Mouse (Mus musculus) layer of hippocampus, postnatal 25 days (tissue): Measurements from ENCODE around the gene Pdgfb. TPM values are rescaled to one million over a fixed set of nuclear protein-coding genes. Genes with fewer than 3 reads are reported as not detected.

ENCODE experiments used
- DNase-seq, 2 experiments: peaks; one replicate each; pipeline ENCODE4 v3.0.0; 2022; ENCODE audit warnings: mixed read lengths in 2 of 2, low spot score in 1 of 2; ENCODE audit errors: extremely low spot score in 1 of 2
- total RNA-seq, 2 experiments: library from RNA; stranded (reverse); gene quantifications; 2 replicates each; pipeline ENCODE4 v1.2.3; 2021

The Pdgfb gene
- total RNA-seq, 2 experiments from 2014 or later: 28.9 to 33.6 TPM

GRCm38 (mm10) chr15:80011778-80012526, 2.8 kb downstream of the Pdgfb start:
- peak; percentile 73 to 75 for DNase-seq

GRCm38 (mm10) chr15:80011194-80011593, 3.6 kb downstream of the Pdgfb start:
- DNase-seq: no peak

- peak in 1 of 2 experiments; percentile 53 for DNase-seq
Observed at GRCm38 (mm10) chr15:80010182-80010558, 4.6 kb downstream of the Pdgfb start.

GRCm38 (mm10) chr15:80009421-80010181, 5.2 kb downstream of the Pdgfb start:
- DNase-seq: no peak

GRCm38 (mm10) chr15:80008461-80008860, 6.3 kb downstream of the Pdgfb start:
- DNase-seq: no peak

GRCm38 (mm10) chr15:80006156-80006555, 8.6 kb downstream of the Pdgfb start:
- no peak for DNase-seq

GRCm38 (mm10) chr15:80005436-80005835, 9.3 kb downstream of the Pdgfb start:
- no peak for DNase-seq

GRCm38 (mm10) chr15:80004644-80005340, 10.0 kb downstream of the Pdgfb start:
- no peak for DNase-seq

- DNase-seq: no peak
Observed at GRCm38 (mm10) chr15:80003581-80003980, 11.2 kb downstream of the Pdgfb start.

GRCm38 (mm10) chr15:80001601-80002000, 13.2 kb downstream of the Pdgfb start:
- DNase-seq: no peak

- DNase-seq: no peak
Observed at GRCm38 (mm10) chr15:80000694-80001093, 14.1 kb downstream of the Pdgfb start.

- no peak for DNase-seq
Observed at GRCm38 (mm10) chr15:79997988-79998387, 16.8 kb downstream of the Pdgfb start.

GRCm38 (mm10) chr15:79996781-79997180, 18.0 kb downstream of the Pdgfb start:
- no peak for DNase-seq

GRCm38 (mm10) chr15:79995552-79995951, 19.2 kb downstream of the Pdgfb start:
- peak in 1 of 2 experiments; percentile 41 for DNase-seq

GRCm38 (mm10) chr15:79994566-79994965, 20.2 kb downstream of the Pdgfb start:
- no peak for DNase-seq

GRCm38 (mm10) chr15:79986182-79986581, 28.6 kb downstream of the Pdgfb start:
- DNase-seq: no peak

- DNase-seq: no peak
Observed at GRCm38 (mm10) chr15:79985471-79985870, 29.3 kb downstream of the Pdgfb start.

- no peak for DNase-seq
Observed at GRCm38 (mm10) chr15:79984152-79984551, 30.6 kb downstream of the Pdgfb start.

GRCm38 (mm10) chr15:79980716-79981115, 34.1 kb downstream of the Pdgfb start:
- no peak for DNase-seq

GRCm38 (mm10) chr15:79972186-79972585, 42.6 kb downstream of the Pdgfb start:
- DNase-seq: no peak

GRCm38 (mm10) chr15:79970940-79971339, 43.8 kb downstream of the Pdgfb start, which contains the start of gene Cbx7:
Gene Cbx7 (minus strand): TSS chr15:79971119.
- DNase-seq: no peak
